Mouse (Mus musculus): ENCODE results near the gene Noto. TPM values are rescaled to one million over a fixed set of nuclear protein-coding genes. Genes with fewer than 3 reads are reported as not detected.

Noto gene
- polyA plus RNA-seq, 1 experiment from 2014 or later, result not detected

DNA sequence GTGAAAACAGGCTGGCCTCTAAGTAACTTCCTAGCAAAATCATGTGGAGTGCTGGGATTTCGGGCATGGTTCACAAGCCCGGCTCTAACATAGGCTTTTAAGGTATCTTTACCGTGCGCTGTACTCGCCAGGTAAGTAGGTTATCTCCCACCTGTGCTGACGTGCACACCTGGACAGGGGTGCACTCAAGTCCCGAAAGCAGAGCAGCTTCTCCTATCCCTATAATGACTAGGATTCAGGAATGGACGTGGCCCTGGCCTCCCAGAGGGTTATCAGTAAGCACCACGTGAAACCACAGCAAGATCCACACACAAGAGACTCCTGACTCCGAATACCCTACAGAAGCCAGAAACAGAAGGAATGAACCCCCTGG lies 42.1 kb upstream of the Noto start:
- Histone ChIP-seq H3K27ac (ENCODE audit: low read length) (no peak overlapping the region), H3K27me3 (replicated peaks; ENCODE audit: control insufficient read depth, insufficient read depth, low read length) (no peaks in the 10 kb centered on the region), H3K36me3 (ENCODE audit: control insufficient read depth, insufficient read depth) (no peaks in the 10 kb centered on the region), H3K4me2 (ENCODE audit: low read length) (no peak overlapping the region), H3K4me1 (replicated peaks; ENCODE audit: control insufficient read depth, insufficient read depth, low read length) (peaks cover 4% of the 10 kb centered on the region), H3K9me3 (ENCODE audit: control insufficient read depth, low read length) (no peaks in the 10 kb centered on the region), H3K9ac (replicated peaks; ENCODE audit: low read depth, low read length) (no peak overlapping the region), H3K4me3 (replicated peaks; ENCODE audit: low read length) (no peak overlapping the region)
- ATAC-seq, result no peak
- 84% methylated on average over 10 of the region's 10 CpGs for WGBS

DNA sequence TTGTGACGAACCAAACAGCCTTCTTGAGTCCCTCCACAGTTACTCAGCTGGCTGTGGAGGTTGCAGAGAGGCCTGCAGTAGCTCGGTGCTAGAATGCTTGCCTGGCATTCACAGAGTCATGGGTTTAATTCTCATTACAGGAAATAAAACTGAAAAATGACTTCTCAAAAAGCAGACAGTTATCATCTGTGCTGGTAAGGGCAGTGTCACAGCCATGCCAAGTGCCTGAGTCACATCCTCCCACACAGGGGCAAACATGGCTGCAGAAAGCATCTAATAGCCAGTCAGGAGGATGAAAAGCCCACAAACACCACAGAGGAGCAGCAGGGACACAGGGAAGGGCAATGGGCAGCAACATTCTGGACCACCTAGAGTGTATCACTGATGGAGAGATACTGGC lies 40.9 kb upstream of the Noto start:
- H3K27ac ChIP-seq (ENCODE audit: low read length), result no peak overlapping the region
- H3K4me1 ChIP-seq (replicated peaks; ENCODE audit: control insufficient read depth, insufficient read depth, low read length), result peaks cover 4% of the 10 kb centered on the region
- no peak overlapping the region for H3K4me3 ChIP-seq (replicated peaks; ENCODE audit: low read length)
- WGBS, result 83% methylated on average over 2 of the region's 2 CpGs
- H3K9me3 ChIP-seq (ENCODE audit: control insufficient read depth, low read length), result no peaks in the 10 kb centered on the region
- H3K4me2 ChIP-seq (ENCODE audit: low read length), result no peak overlapping the region
- no peak for ATAC-seq
- H3K36me3 ChIP-seq (ENCODE audit: control insufficient read depth, insufficient read depth), result no peaks in the 10 kb centered on the region
- no peaks in the 10 kb centered on the region for H3K27me3 ChIP-seq (replicated peaks; ENCODE audit: control insufficient read depth, insufficient read depth, low read length)
- no peak overlapping the region for H3K9ac ChIP-seq (replicated peaks; ENCODE audit: low read depth, low read length)

DNA sequence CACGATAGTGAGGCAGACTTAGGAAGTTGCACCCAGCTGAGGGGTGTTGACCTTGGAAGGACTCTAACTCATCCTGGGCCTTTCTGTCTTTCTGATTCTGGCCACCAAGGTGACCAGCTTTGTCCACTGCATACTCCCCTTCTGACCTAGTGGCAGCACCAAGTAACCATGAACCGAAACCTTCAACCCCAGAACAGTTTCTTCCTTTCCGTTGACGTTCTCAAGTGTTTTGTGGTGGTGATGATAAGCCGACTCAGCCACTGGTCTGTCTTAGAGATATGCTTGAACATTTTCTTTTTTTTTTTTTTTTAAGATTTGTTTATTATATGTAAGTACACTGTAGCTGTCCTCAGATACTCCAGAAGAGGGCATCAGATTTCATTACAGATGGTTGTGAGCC lies 35.1 kb upstream of the Noto start:
- no peak for ATAC-seq
- Histone ChIP-seq H3K9me3 (ENCODE audit: control insufficient read depth, low read length) (no peaks in the 10 kb centered on the region), H3K4me3 (replicated peaks; ENCODE audit: low read length) (no peak overlapping the region), H3K27ac (ENCODE audit: low read length) (no peak overlapping the region), H3K27me3 (replicated peaks; ENCODE audit: control insufficient read depth, insufficient read depth, low read length) (no peaks in the 10 kb centered on the region), H3K4me1 (replicated peaks; ENCODE audit: control insufficient read depth, insufficient read depth, low read length) (no peaks in the 10 kb centered on the region), H3K9ac (replicated peaks; ENCODE audit: low read depth, low read length) (no peak overlapping the region), H3K4me2 (ENCODE audit: low read length) (no peak overlapping the region), H3K36me3 (ENCODE audit: control insufficient read depth, insufficient read depth) (no peaks in the 10 kb centered on the region)
- 84% methylated on average over 5 of the region's 5 CpGs for WGBS

- WGBS, result 22% methylated on average over 6 of the region's 7 CpGs
- ATAC-seq, result no peak
- Histone ChIP-seq H3K27ac (ENCODE audit: low read length) (no peak overlapping the region), H3K4me2 (ENCODE audit: low read length) (no peak overlapping the region), H3K4me1 (replicated peaks; ENCODE audit: control insufficient read depth, insufficient read depth, low read length) (no peaks in the 10 kb centered on the region), H3K9ac (replicated peaks; ENCODE audit: low read depth, low read length) (no peak overlapping the region), H3K36me3 (ENCODE audit: control insufficient read depth, insufficient read depth) (no peaks in the 10 kb centered on the region), H3K9me3 (ENCODE audit: control insufficient read depth, low read length) (no peaks in the 10 kb centered on the region), H3K27me3 (replicated peaks; ENCODE audit: control insufficient read depth, insufficient read depth, low read length) (no peaks in the 10 kb centered on the region), H3K4me3 (replicated peaks; ENCODE audit: low read length) (no peak overlapping the region)
Observed at GRCm38 (mm10) chr6:85391803-85392202, 31.9 kb upstream of the Noto start.

GRCm38 (mm10) chr6:85395360-85395759 lies 28.3 kb upstream of the Noto start:
- Histone ChIP-seq H3K4me3 (replicated peaks; ENCODE audit: low read length) (no peak overlapping the region), H3K4me1 (replicated peaks; ENCODE audit: control insufficient read depth, insufficient read depth, low read length) (peaks cover 7% of the 10 kb centered on the region; the same call in 1 of the 2 replicates), H3K9ac (replicated peaks; ENCODE audit: low read depth, low read length) (no peak overlapping the region), H3K27ac (ENCODE audit: low read length) (no peak overlapping the region), H3K36me3 (ENCODE audit: control insufficient read depth, insufficient read depth) (no peaks in the 10 kb centered on the region), H3K27me3 (replicated peaks; ENCODE audit: control insufficient read depth, insufficient read depth, low read length) (no peaks in the 10 kb centered on the region), H3K4me2 (ENCODE audit: low read length) (no peak overlapping the region), H3K9me3 (ENCODE audit: control insufficient read depth, low read length) (no peaks in the 10 kb centered on the region)
- ATAC-seq, result no peak
- 82% methylated on average over 2 of the region's 2 CpGs for WGBS

GRCm38 (mm10) chr6:85397165-85397564 lies 26.5 kb upstream of the Noto start:
- H3K27ac ChIP-seq (ENCODE audit: low read length), result no peak overlapping the region
- H3K4me1 ChIP-seq (replicated peaks; ENCODE audit: control insufficient read depth, insufficient read depth, low read length), result peaks cover 7% of the 10 kb centered on the region; the same call in 1 of the 2 replicates
- WGBS, result 44% methylated on average over 1 of the region's 1 CpGs
- H3K27me3 ChIP-seq (replicated peaks; ENCODE audit: control insufficient read depth, insufficient read depth, low read length), result no peaks in the 10 kb centered on the region
- no peaks in the 10 kb centered on the region for H3K9me3 ChIP-seq (ENCODE audit: control insufficient read depth, low read length)
- no peak overlapping the region for H3K9ac ChIP-seq (replicated peaks; ENCODE audit: low read depth, low read length)
- no peak for ATAC-seq
- H3K4me2 ChIP-seq (ENCODE audit: low read length), result no peak overlapping the region
- H3K36me3 ChIP-seq (ENCODE audit: control insufficient read depth, insufficient read depth), result no peaks in the 10 kb centered on the region
- no peak overlapping the region for H3K4me3 ChIP-seq (replicated peaks; ENCODE audit: low read length)

- no peaks in the 10 kb centered on the region for H3K36me3 ChIP-seq (ENCODE audit: control insufficient read depth, insufficient read depth)
- no peaks in the 10 kb centered on the region for H3K27me3 ChIP-seq (replicated peaks; ENCODE audit: control insufficient read depth, insufficient read depth, low read length)
- no peaks in the 10 kb centered on the region for H3K9me3 ChIP-seq (ENCODE audit: control insufficient read depth, low read length)
- H3K9ac ChIP-seq (replicated peaks; ENCODE audit: low read depth, low read length), result no peak overlapping the region
- no peak overlapping the region for H3K4me2 ChIP-seq (ENCODE audit: low read length)
- WGBS, result 18% methylated on average over 5 of the region's 5 CpGs
- peaks cover 19% of the 10 kb centered on the region; the same call in 1 of the 2 replicates for H3K4me1 ChIP-seq (replicated peaks; ENCODE audit: control insufficient read depth, insufficient read depth, low read length)
- H3K27ac ChIP-seq (ENCODE audit: low read length), result no peak overlapping the region
- ATAC-seq, result peak; percentile 82
- no peak overlapping the region for H3K4me3 ChIP-seq (replicated peaks; ENCODE audit: low read length)
Observed at GRCm38 (mm10) chr6:85399715-85400114, 24.0 kb upstream of the Noto start.

- Histone ChIP-seq H3K9ac (replicated peaks; ENCODE audit: low read depth, low read length) (no peak overlapping the region), H3K9me3 (ENCODE audit: control insufficient read depth, low read length) (no peaks in the 10 kb centered on the region), H3K4me2 (ENCODE audit: low read length) (no peak overlapping the region), H3K27ac (ENCODE audit: low read length) (peak overlapping the region; percentile 54; the same call in 1 of the 2 replicates), H3K27me3 (replicated peaks; ENCODE audit: control insufficient read depth, insufficient read depth, low read length) (peaks cover 3% of the 10 kb centered on the region; the same call in 1 of the 2 replicates), H3K36me3 (ENCODE audit: control insufficient read depth, insufficient read depth) (no peaks in the 10 kb centered on the region), H3K4me3 (replicated peaks; ENCODE audit: low read length) (no peak overlapping the region), H3K4me1 (replicated peaks; ENCODE audit: control insufficient read depth, insufficient read depth, low read length) (peaks cover 19% of the 10 kb centered on the region; the same call in 1 of the 2 replicates)
- ATAC-seq, result 0 out of 2 replicates have a peak, but pooled peaks have one; percentile 9
- 46% methylated on average over 2 of the region's 2 CpGs for WGBS
Observed at GRCm38 (mm10) chr6:85402613-85403012, 21.1 kb upstream of the Noto start.

DNA sequence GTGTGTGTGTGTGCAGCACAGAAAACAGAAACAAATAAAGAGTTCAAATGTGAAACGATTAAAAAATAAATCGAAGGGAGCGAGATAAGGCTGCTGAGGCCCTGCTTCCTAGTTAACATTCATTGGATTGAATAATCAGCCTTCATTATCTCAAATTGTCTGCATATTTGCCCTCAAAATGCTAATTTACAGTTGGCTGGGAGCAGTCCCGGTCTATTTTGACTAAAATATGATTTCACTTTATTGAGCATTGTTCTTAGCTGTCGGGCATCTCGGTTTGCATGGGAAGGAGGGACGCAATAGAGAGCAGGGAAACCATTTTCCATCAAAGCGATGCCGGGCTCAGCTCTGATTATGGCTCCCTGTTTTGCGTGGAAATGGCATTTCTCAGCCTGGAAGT lies 20.6 kb upstream of the Noto start:
- peak overlapping the region; percentile 54 for H3K27ac ChIP-seq (ENCODE audit: low read length)
- H3K36me3 ChIP-seq (ENCODE audit: control insufficient read depth, insufficient read depth), result no peaks in the 10 kb centered on the region
- H3K4me3 ChIP-seq (replicated peaks; ENCODE audit: low read length), result no peak overlapping the region
- WGBS, result 41% methylated on average over 10 of the region's 10 CpGs
- peaks cover 19% of the 10 kb centered on the region; the same call in 1 of the 2 replicates for H3K4me1 ChIP-seq (replicated peaks; ENCODE audit: control insufficient read depth, insufficient read depth, low read length)
- ATAC-seq, result peak; percentile 59
- H3K4me2 ChIP-seq (ENCODE audit: low read length), result no peak overlapping the region
- no peaks in the 10 kb centered on the region for H3K9me3 ChIP-seq (ENCODE audit: control insufficient read depth, low read length)
- H3K9ac ChIP-seq (replicated peaks; ENCODE audit: low read depth, low read length), result 0 out of 2 replicates have a peak overlapping the region, but pooled peaks have one; percentile 24
- H3K27me3 ChIP-seq (replicated peaks; ENCODE audit: control insufficient read depth, insufficient read depth, low read length), result peaks cover 6% of the 10 kb centered on the region; the same call in 1 of the 2 replicates

- H3K27me3 ChIP-seq (replicated peaks; ENCODE audit: control insufficient read depth, insufficient read depth, low read length), result peaks cover 28% of the 10 kb centered on the region
- under 1% methylated on average over 31 of the region's 31 CpGs for WGBS
- peak overlapping the region; percentile 51 for H3K9ac ChIP-seq (replicated peaks; ENCODE audit: low read depth, low read length)
- H3K4me2 ChIP-seq (ENCODE audit: low read length), result peak overlapping the region; percentile 48
- peak overlapping the region; percentile 28 for H3K4me3 ChIP-seq (replicated peaks; ENCODE audit: low read length)
- H3K27ac ChIP-seq (ENCODE audit: low read length), result no peak overlapping the region
- H3K4me1 ChIP-seq (replicated peaks; ENCODE audit: control insufficient read depth, insufficient read depth, low read length), result peaks cover 6% of the 10 kb centered on the region
- no peaks in the 10 kb centered on the region for H3K36me3 ChIP-seq (ENCODE audit: control insufficient read depth, insufficient read depth)
- H3K9me3 ChIP-seq (ENCODE audit: control insufficient read depth, low read length), result no peaks in the 10 kb centered on the region
- ATAC-seq, result no peak
Observed at GRCm38 (mm10) chr6:85409003-85409402, 14.7 kb upstream of the Noto start.

All from forebrain, embryonic 16.5 days (tissue).